Comparison of ENCODE assay signal across 8 mouse cellular contexts in the genomic region with DNA sequence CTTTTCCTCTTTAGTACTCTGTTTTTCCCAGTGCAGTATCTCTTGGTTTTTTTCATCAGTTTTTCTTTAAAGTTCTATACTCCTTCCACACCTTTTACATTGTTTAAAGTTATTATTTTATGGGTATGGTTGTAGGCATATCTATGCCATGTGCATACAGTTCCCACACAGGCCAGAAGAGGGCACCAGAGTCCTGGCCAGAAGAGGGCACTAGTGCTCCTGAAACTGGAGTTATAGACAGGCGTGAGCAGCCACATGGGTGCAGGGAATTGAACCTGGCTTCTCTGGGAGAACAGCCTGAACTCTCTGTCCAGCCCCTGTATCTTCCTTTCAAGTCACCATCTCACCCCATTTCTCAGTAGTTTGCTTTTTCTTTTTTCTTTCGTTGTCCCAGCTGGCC. TPM values are rescaled to one million over a fixed set of nuclear protein-coding genes. Genes with fewer than 3 reads are reported as not detected.
DNase-seq lines count a peak whose midpoint lies in the region; ATAC-seq lines count a peak whose summit lies in the region.

No protein-coding gene starts in this region.

- H3K27ac ChIP-seq in limb, embryonic 11.5 days (replicated peaks; ENCODE audit: low read depth, low read length): no peak overlapping the region

- no peaks in the 10 kb centered on the region for H3K27me3 ChIP-seq in limb, embryonic 11.5 days (ENCODE audit: control insufficient read depth, insufficient read depth, low read length)

- no peak for ATAC-seq in limb, embryonic 11.5 days (ENCODE audit: insufficient number of reproducible peaks, low FRiP score, low TSS enrichment, low read depth)

- H3K4me1 ChIP-seq in limb, embryonic 11.5 days (ENCODE audit: control insufficient read depth, insufficient read depth, low read length): no peaks in the 10 kb centered on the region

- no peak overlapping the region for H3K4me2 ChIP-seq in limb, embryonic 11.5 days (ENCODE audit: low read depth, severe bottlenecking)

- H3K36me3 ChIP-seq in limb, embryonic 11.5 days (ENCODE audit: control insufficient read depth, insufficient read depth, low read length): no peaks in the 10 kb centered on the region

- H3K9me3 ChIP-seq in limb, embryonic 11.5 days (ENCODE audit: control insufficient read depth, low read length): no peaks in the 10 kb centered on the region; the same call in 1 of the 2 replicates

- H3K9ac ChIP-seq in limb, embryonic 11.5 days (ENCODE audit: low read length): no peak overlapping the region

- DNase-seq in cerebellum, adult 11 months: peak; percentile 61
- no peak for DNase-seq in cerebellum, adult 11-12 months
- peak; percentile 67 for DNase-seq in ovary, postnatal 14 days (ENCODE audit: low spot score)
- no peak for DNase-seq in ovary, adult 18-20 months (ENCODE audit: low spot score)
- peak; percentile 56 for DNase-seq in c-Kit-positive CD71-negative TER-119-negative erythroid progenitor cells, embryonic 14.5 days (ENCODE audit: low read depth)
- DNase-seq in gastrocnemius, postnatal 10 days: peak; percentile 83
- DNase-seq in limb, embryonic 11.5 days (ENCODE audit: low spot score): peak; percentile 78
- DNase-seq in retina, embryonic 14.5 days (ENCODE audit: low spot score): peak; percentile 76

- whole genome bisulfite sequencing in limb, embryonic 11.5 days: 36% methylated on average over 2 of the region's 2 CpGs

- no peak overlapping the region for H3K4me3 ChIP-seq in limb, embryonic 11.5 days (ENCODE audit: low read depth, low read length)

RNA-seq across cellular contexts. Expression of a gene that starts 12.9 kb away (rescaled TPM):
- 10 to 100 TPM; 43.3 to 55.0 TPM for total RNA-seq in gastrocnemius, postnatal 10 days (2021)
- 1.7 and 1.9 TPM in 2 replicates for polyA plus RNA-seq in limb, embryonic 11.5 days (2014; fragmentation: Nextera tagmentation; extraction: Ambion mirVana)

RNA-seq across cellular contexts. Expression of a gene that starts 16.6 kb away (rescaled TPM):
- 1 to 10 TPM; 1.9 to 4.4 TPM for total RNA-seq in gastrocnemius, postnatal 10 days (2021)
- polyA plus RNA-seq in limb, embryonic 11.5 days (2014; fragmentation: Nextera tagmentation; extraction: Ambion mirVana): 1.9 and 2.9 TPM in 2 replicates

RNA-seq across cellular contexts. Expression of a gene that starts 23.4 kb away (rescaled TPM):
- 10 to 100 TPM in 1 of 2 experiments, 1 to 10 TPM in 1; 9.9 to 10.5 TPM for total RNA-seq in gastrocnemius, postnatal 10 days (2021)
- 3.8 and 4.2 TPM in 2 replicates for polyA plus RNA-seq in limb, embryonic 11.5 days (2014; fragmentation: Nextera tagmentation; extraction: Ambion mirVana)

RNA-seq across cellular contexts. Expression of a gene that starts 25.8 kb away (rescaled TPM):
- 10 to 100 TPM; 31.0 to 46.5 TPM for total RNA-seq in gastrocnemius, postnatal 10 days (2021)
- 0.08 and 0.18 TPM in 2 replicates for polyA plus RNA-seq in limb, embryonic 11.5 days (2014; fragmentation: Nextera tagmentation; extraction: Ambion mirVana)

RNA-seq across cellular contexts. Expression of a gene that starts 32.1 kb away (rescaled TPM):
- total RNA-seq in gastrocnemius, postnatal 10 days (2021): under 1 TPM in 1 of 2 experiments, not detected in 1; 0.19 TPM
- polyA plus RNA-seq in limb, embryonic 11.5 days (2014; fragmentation: Nextera tagmentation; extraction: Ambion mirVana): not detected in 2 replicates

Comparison
In these comparisons a context has a peak if more than half of its experiments do, and no peak if none do; other contexts are left out.
1. DNase-seq: peak in cerebellum, adult 11 months (single experiment), ovary, postnatal 14 days (single experiment), c-Kit-positive CD71-negative TER-119-negative erythroid progenitor cells, embryonic 14.5 days (single experiment), gastrocnemius, postnatal 10 days (single experiment), limb, embryonic 11.5 days (single experiment) and retina, embryonic 14.5 days (single experiment); none in cerebellum, adult 11-12 months (single experiment) and ovary, adult 18-20 months (single experiment).